Mouse (Mus musculus) thymus, adult 2 months (tissue): ENCODE data around the gene Sobp.

Source experiments
- CTCF ChIP-seq: fragments of 200-500 bp; IDR thresholded peaks from 2 replicates; pipeline ENCODE4 v1.5.1; 2012; ENCODE audit warnings: mild to moderate bottlenecking, control low read depth, low read length, moderate library complexity, borderline replicate concordance; ENCODE audit not compliant: control insufficient read depth, poor library complexity, insufficient read depth; ENCODE audit errors: extremely low read depth
- POLR2A ChIP-seq: fragments of 200-500 bp; IDR thresholded peaks from 2 replicates; pipeline ENCODE4 v1.6.1; 2012; ENCODE audit warnings: mild to moderate bottlenecking, low read length, control low read depth, moderate library complexity; ENCODE audit not compliant: control insufficient read depth, poor library complexity, insufficient read depth; ENCODE audit errors: extremely low read depth

GRCm38 (mm10) chr10:42978346-42978745 lies 196.0 kb downstream of the Sobp start:
- TF ChIP-seq CTCF (no peak), POLR2A (no peak)
